Mouse (Mus musculus) heart, adult 8-10 months (tissue): ENCODE data around the gene Myo1d. TPM values are rescaled to one million over a fixed set of nuclear protein-coding genes. Genes with fewer than 3 reads are reported as not detected.

ENCODE experiments used
- DNase-seq: peaks from one replicate; pipeline ENCODE4 v3.0.0; 2022; ENCODE audit warnings: low spot score
- total RNA-seq, 4 experiments: library from RNA; stranded (reverse); gene quantifications; 2 replicates each; pipeline ENCODE4 v1.2.4; 2022

The Myo1d gene
- 10 to 100 TPM in 1 of 4 experiments, 1 to 10 TPM in 3; 7.4 to 10.4 (median 9.5) TPM for total RNA-seq

- DNase-seq: peak; percentile 84
Observed at GRCm38 (mm10) chr11:80779527-80780344, at the start of gene Myo1d. TSS of gene Myo1d (minus strand) at chr11:80780025.

- no peak for DNase-seq
Observed at GRCm38 (mm10) chr11:80821794-80822193, 42.0 kb upstream of the Myo1d start.

- DNase-seq: peak; percentile 62
Observed at GRCm38 (mm10) chr11:80821296-80821695, 41.5 kb upstream of the Myo1d start.

DNA sequence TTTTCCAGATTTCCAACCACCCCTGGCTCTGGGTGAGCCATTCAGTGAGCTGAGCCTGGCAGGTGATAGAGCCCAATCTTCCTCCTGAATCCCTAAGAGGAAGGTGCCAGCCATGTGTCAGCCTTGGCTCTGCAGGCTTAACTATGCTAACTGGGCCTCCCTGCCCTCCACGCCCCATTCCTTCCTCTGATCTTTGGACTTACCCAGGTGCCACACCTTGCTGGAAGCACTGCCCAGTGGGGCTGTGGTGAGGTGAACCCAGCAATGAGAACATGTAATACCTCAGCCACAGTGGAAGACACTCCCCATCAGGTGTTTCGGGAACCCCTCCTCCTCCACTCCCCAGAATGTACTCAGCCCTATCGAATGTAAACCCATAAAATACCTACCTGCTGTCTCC, 40.3 kb upstream of the Myo1d start:
- no peak for DNase-seq

DNA sequence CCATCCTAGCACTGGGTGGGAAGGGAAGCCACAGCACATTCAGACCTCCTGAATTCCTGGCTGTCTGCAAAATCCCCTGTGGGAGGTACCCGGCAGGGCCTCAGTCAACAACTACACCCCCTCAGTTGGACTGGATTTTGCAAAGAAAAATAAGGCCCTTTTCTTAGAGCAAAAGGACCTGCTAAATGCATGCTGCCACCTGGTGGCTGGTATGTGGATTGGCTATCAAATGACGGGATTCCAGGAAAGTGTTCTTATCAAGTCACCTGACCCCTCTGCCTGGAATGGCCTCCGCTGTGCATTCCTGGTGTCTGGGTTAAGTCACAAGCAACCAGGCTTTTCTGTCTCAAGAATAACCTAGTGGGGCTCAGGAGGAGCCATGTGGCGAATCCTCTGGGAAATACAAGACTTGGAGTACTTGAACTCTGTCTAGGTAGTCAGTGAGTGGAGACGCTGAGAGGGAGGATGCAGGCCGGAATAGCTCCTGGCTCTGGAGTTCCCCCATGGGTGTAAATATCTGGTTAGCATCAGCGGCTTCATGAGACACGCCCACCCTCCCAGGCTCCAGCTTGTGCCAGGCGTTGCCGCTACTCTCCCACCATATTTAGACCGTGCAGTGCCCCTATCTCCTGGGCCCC, 38.4 kb upstream of the Myo1d start:
- DNase-seq: peak; percentile 79

DNA sequence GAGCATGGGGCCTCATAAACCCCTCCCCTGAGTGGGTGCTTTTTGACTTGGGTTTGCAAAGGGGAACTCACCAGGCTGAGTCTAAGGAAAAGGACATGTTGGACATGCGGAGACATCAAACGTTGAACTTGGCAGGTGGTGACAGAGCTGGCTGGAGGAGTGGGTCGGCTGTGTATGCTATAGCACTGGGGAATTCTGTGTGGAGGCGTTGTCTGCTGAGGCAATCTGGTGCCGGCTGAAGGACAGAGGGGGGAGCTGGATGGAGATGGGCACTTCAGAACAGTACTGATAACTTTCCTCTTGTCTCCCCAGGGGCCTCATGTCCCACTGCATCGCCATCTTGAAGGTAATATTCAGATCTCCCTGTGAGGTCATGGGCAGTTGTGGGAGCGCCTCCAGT, 35.5 kb upstream of the Myo1d start:
- no peak for DNase-seq

DNA sequence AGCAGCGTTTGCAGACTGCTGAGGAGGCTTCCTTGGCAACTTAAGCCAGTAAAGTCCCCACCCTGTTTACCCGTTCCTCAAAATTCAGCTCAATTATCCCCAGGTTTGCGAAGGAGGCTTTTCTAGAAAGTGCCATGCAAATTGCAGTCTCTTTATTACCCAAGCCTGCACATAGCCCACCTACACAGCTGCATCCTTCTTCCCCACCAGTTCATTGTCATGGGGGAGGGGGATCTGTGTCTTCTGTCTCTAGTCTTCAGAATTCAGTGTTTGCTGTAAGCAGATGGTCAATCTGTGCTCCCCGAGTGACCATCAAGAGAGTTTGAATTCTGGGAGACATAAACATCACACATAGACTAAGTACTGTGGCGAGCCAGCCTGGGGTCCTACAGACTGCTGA, 31.3 kb upstream of the Myo1d start:
- no peak for DNase-seq

DNA sequence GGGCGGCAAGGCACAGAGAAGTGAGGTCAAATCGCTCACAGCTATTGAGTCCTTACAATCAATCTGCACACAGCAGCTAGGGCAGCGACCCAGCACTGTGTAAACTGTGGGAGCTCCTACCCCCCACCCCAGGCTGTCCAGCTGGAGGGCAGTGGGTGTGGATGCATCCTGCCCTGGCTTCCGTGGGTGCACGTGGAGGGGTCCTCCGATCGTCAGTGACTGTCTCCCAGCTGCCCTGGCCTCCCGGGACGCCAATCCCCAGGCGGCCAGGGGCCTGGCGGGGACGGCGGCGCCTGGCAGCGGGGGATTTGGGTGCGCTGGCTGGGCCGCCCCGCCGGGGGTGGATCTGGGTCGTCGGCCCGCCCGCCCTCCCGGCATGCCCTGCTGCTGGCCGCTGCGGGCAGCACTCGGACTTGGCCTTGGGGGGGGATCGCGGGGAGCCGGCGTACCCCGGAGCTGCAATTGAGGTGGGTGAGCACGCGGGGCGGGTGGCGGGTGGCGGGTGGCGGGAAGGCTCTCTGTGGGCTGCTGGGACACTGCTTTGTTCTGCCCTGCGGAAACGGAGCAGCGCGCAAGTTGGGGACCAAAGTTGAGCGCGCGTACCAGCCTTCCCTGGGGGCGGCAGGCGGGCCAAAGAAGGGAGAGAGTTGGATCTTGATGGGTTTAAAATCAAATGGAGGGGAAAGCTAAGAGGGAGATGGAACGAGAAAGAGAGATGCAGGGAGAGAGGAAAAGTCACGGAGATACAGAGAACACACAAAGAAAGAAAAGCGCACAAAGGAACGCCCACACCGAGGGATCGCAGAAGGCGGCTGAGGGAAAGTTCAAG, 30.4 kb upstream of the Myo1d start, which contains the start of gene Tmem98:
Gene Tmem98 (plus strand): TSS at position 183 of the 829 bp plus-strand sequence.
- DNase-seq: no peak

GRCm38 (mm10) chr11:80809666-80809992, 29.8 kb upstream of the Myo1d start:
- DNase-seq: no peak

GRCm38 (mm10) chr11:80808551-80809070, 28.8 kb upstream of the Myo1d start:
- DNase-seq: no peak

DNA sequence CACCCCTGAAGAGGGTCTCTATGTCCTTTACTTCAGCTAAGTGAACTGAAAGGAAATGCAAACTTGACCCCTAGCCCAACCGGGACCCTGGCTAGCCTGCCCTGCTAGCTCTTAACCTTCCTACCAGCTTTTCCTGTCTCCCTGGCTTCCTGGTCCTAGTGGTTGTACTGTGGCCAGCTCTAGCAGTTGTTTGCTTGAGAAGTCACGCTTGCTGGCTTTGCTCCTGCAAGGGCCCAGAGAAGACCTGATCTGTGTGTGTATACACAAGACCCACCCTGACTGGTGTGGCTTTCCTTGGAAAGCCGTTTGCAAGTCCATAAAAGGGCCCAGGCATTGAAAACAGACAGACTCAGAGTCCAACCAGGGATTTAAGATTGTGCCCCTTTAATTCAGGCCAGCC, 22.9 kb upstream of the Myo1d start:
- peak; percentile 50 for DNase-seq

DNA sequence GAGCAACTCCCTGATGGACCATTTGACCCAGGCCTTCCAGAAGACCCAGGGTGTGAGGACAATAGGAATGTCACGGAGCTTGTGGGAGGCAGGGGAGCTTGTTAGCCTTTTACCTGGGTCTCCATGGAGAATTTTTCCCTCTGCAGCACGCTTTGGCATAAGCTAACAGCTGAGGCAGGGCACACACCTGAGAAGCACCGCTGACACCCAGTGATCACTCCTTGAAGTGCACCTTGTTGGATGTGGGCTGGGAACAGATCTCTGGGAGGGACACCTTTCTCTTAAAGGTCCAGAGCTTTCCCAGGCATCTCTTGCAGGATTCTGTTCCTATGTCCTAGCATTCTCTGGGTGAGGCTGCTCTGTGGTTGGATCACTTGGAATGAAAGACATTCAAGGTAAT, 20.2 kb upstream of the Myo1d start:
- DNase-seq: no peak

- DNase-seq: no peak
Observed at GRCm38 (mm10) chr11:80795431-80795830, 15.6 kb upstream of the Myo1d start.

DNA sequence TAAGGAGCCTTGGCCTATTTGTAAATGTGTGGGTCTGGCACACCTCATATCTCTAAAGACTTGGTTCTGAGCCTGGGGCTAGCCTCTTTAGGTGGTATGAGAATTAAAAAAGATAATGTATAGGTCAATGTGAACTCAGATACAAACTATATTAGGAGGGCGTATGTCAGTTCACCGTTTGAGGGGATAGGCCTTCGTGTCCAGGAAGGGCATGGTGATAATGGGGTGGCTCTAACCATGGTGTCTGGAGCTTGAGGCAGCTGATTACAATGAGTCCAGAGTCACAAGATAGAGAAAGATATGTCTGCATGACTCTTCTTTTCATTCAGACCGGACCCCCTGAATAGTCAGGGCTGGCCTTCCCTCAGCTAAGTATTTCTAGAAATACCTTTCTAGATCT, 14.5 kb upstream of the Myo1d start:
- DNase-seq: no peak

DNA sequence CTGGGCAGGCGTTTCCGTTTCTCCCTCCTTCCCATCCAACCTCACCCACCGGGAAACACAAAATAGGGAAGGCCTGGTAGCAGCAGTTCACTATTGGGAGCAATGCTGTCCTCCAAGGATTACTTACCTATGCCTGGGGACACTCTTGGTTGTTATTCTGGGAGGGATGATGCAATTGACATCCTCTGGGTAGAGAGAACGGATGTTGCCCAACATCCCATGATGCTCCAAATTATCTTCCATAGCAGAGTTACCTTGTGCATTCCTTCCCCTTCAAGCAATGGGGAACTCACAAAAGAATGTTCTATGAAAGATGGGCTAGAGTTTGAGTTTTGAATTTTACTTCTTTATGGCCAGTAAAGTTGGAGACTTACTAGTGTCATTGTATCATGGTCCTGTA, 13.6 kb upstream of the Myo1d start:
- no peak for DNase-seq

GRCm38 (mm10) chr11:80791677-80792432, 12.0 kb upstream of the Myo1d start:
- DNase-seq: no peak

GRCm38 (mm10) chr11:80790413-80790812, 10.6 kb upstream of the Myo1d start:
- no peak for DNase-seq

GRCm38 (mm10) chr11:80789647-80790240, 9.9 kb upstream of the Myo1d start:
- DNase-seq: no peak

GRCm38 (mm10) chr11:80785672-80786071, 5.8 kb upstream of the Myo1d start:
- no peak for DNase-seq

DNA sequence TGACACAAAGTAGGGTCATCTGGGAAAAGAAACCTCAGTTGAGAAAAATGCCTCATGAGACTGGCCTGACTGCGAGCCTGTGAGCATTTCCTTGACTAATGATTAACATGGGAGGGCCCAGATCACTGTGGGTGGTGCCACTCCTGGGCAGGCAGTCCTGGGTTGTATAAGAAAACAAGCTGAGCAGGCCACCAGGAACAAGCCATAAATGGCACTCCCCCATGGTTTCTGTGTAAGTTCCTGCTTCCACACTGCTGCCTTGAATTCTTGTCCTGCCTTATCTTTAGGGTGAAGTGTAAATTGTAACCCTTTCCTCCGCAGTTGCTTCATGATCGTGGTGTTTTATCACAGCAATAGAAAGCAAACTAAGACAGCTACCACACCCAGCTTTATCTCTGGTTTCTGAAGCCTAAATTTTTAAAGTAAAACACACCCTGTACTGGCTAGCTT, 4.5 kb upstream of the Myo1d start:
- no peak for DNase-seq

- no peak for DNase-seq
Observed at GRCm38 (mm10) chr11:80783460-80783859, 3.6 kb upstream of the Myo1d start.
